Mouse (Mus musculus): Measurements from ENCODE around the gene Psme4.
A peak's percentile ranks its signal among the peaks of the same experiment; 100 is the strongest.

Psme4 gene

GRCm38 (mm10) chr11:30786230-30786983 lies 14.9 kb downstream of the Psme4 start:
- DNase-seq (ENCODE audit: low spot score), result no peak

- no peak for DNase-seq (ENCODE audit: low spot score)
These were observed 21.2 kb downstream of the Psme4 start for GRCm38 (mm10) chr11:30792680-30793079.

GRCm38 (mm10) chr11:30793753-30794152 lies 22.2 kb downstream of the Psme4 start:
- no peak for DNase-seq (ENCODE audit: low spot score)

GRCm38 (mm10) chr11:30797236-30797635 lies 25.7 kb downstream of the Psme4 start:
- DNase-seq (ENCODE audit: low spot score), result no peak

- peak; percentile 51 for DNase-seq (ENCODE audit: low spot score)
These were observed 28.0 kb downstream of the Psme4 start for GRCm38 (mm10) chr11:30799496-30799895.

GRCm38 (mm10) chr11:30800091-30800490 lies 28.6 kb downstream of the Psme4 start:
- DNase-seq (ENCODE audit: low spot score), result no peak

- no peak for DNase-seq (ENCODE audit: low spot score)
These were observed 30.9 kb downstream of the Psme4 start for GRCm38 (mm10) chr11:30802421-30802820.

GRCm38 (mm10) chr11:30821116-30821515 lies 49.6 kb downstream of the Psme4 start:
- no peak for DNase-seq (ENCODE audit: low spot score)

- DNase-seq (ENCODE audit: low spot score), result no peak
These were observed 67.3 kb downstream of the Psme4 start for GRCm38 (mm10) chr11:30838793-30839192.

GRCm38 (mm10) chr11:30844355-30844754 lies 72.8 kb downstream of the Psme4 start:
- DNase-seq (ENCODE audit: low spot score), result no peak

- DNase-seq (ENCODE audit: low spot score), result no peak
These were observed 100.9 kb downstream of the Psme4 start for GRCm38 (mm10) chr11:30872425-30872824.

GRCm38 (mm10) chr11:30885171-30885871 lies 113.8 kb downstream of the Psme4 start, which contains the start of the genes Gpr75 and Asb3:
Gpr75 (plus strand) TSS chr11:30885358.
Asb3 (plus strand) TSS chr11:30885416.
- peak; percentile 66 for DNase-seq (ENCODE audit: low spot score)

- no peak for DNase-seq (ENCODE audit: low spot score)
These were observed 116.6 kb downstream of the Psme4 start for GRCm38 (mm10) chr11:30888153-30888552.

GRCm38 (mm10) chr11:30896201-30896600 lies 124.7 kb downstream of the Psme4 start:
- no peak for DNase-seq (ENCODE audit: low spot score)

- DNase-seq (ENCODE audit: low spot score), result no peak
These were observed 127.8 kb downstream of the Psme4 start for GRCm38 (mm10) chr11:30899312-30899711.

GRCm38 (mm10) chr11:30912311-30912710 lies 140.8 kb downstream of the Psme4 start:
- DNase-seq (ENCODE audit: low spot score), result no peak

GRCm38 (mm10) chr11:30920641-30921040 lies 149.1 kb downstream of the Psme4 start:
- DNase-seq (ENCODE audit: low spot score), result no peak

GRCm38 (mm10) chr11:30923283-30923682 lies 151.8 kb downstream of the Psme4 start:
- DNase-seq (ENCODE audit: low spot score), result no peak

GRCm38 (mm10) chr11:30928079-30928478 lies 156.6 kb downstream of the Psme4 start:
- no peak for DNase-seq (ENCODE audit: low spot score)

- DNase-seq (ENCODE audit: low spot score), result no peak
These were observed 157.0 kb downstream of the Psme4 start for GRCm38 (mm10) chr11:30928498-30928897.
